Mouse (Mus musculus): ENCODE measurements around the gene Hnrnpf.

DNA sequence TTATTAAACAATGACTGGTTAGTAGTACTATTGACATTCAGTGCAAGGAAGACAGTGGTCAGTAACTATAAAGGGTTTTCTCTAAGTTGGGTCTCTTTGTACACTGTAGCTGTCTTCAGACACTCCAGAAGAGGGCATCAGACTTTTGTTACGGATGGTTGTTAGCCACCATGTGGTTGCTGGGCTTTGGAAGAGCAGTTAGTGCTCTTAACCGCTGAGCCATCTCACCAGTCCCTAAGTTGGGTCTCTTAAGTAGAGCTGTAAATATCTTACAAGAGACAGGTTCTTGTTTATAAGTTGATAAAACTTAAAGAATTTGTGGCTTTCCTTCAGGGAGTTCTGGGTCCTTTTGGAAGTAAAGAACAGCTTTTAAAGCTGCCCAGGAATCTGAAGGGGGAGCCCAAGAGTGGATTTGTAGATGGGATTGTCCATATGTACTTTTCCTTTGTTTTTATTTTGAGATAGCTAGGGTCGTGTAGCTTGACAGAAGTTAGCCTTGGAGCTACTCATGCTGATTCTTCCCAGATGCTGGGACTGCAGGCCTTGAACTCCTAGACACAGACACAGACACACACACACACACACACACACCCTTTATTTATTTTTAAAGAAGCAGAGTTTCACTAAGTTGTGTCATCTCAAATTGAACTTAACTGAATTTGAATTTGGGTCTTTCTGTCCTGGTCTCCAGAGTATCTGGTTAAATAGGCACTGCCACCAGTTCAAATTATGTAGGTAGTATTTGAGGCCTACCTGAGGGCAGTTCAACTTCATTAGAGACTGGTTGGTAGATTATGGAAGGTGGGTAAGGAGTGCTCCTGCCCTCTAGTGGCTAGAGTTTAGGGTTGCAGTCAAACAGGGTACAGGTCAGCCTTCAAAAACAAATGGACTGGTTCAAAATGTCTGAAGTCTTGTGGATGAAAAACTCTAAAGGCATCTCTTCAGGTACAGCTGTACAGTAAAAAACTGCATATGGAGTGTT, 20.8 kb downstream of the Hnrnpf start:
- TF ChIP-seq CTCF (conservative IDR thresholded peaks at IDR 0.05 in 1 of 2, IDR thresholded peaks at IDR 0.05 in 1 of 2; ENCODE audit: low read depth in 2 of 2, low read length in 2 of 2) (peak; percentile 78 to 84), NRF1 (IDR thresholded peaks at IDR 0.05; ENCODE audit: low read depth, low read length) (0 out of 2 replicates have a peak, but pooled peaks have one; percentile 27), MXI1 (IDR thresholded peaks at IDR 0.05; ENCODE audit: low read depth, low read length) (no peak), POLR2A (IDR thresholded peaks at IDR 0.05; ENCODE audit: low read depth, low read length) (0 out of 2 replicates have a peak, but pooled peaks have one; percentile 33)

All from CH12.LX (cell line).